Mouse (Mus musculus) c-Kit-negative CD71-positive TER-119-positive erythroid progenitor cells, embryonic 14.5 days (primary cell): Measurements from ENCODE around the gene Tead1.

Experiments
- DNase-seq: peaks from one replicate; pipeline ENCODE4 v3.0.0-alpha.2; 2013; ENCODE audit warnings: low read depth, low spot score

The Tead1 gene

GRCm38 (mm10) chr7:112813731-112814306 is 134.7 kb downstream of the Tead1 start:
- no peak for DNase-seq

GRCm38 (mm10) chr7:112816016-112816415 is 136.9 kb downstream of the Tead1 start:
- DNase-seq = no peak

- DNase-seq = no peak
Measured at GRCm38 (mm10) chr7:112819833-112820232, 140.7 kb downstream of the Tead1 start.

- no peak for DNase-seq
Measured at GRCm38 (mm10) chr7:112822879-112823278, 143.8 kb downstream of the Tead1 start.

GRCm38 (mm10) chr7:112823621-112824020 is 144.5 kb downstream of the Tead1 start:
- no peak for DNase-seq

GRCm38 (mm10) chr7:112825339-112825781 is 146.2 kb downstream of the Tead1 start:
- DNase-seq = no peak

GRCm38 (mm10) chr7:112826114-112826911 is 147.2 kb downstream of the Tead1 start:
- no peak for DNase-seq

GRCm38 (mm10) chr7:112828016-112828695 is 149.0 kb downstream of the Tead1 start:
- DNase-seq = no peak

GRCm38 (mm10) chr7:112828696-112829022 is 149.5 kb downstream of the Tead1 start:
- no peak for DNase-seq

- DNase-seq = no peak
Measured at GRCm38 (mm10) chr7:112830946-112831345, 151.8 kb downstream of the Tead1 start.

- no peak for DNase-seq
Measured at GRCm38 (mm10) chr7:112831446-112831845, 152.3 kb downstream of the Tead1 start.

- no peak for DNase-seq
Measured at GRCm38 (mm10) chr7:112833132-112833531, 154.0 kb downstream of the Tead1 start.

GRCm38 (mm10) chr7:112836076-112836475 is 157.0 kb downstream of the Tead1 start:
- no peak for DNase-seq

- DNase-seq = no peak
Measured at GRCm38 (mm10) chr7:112838131-112838530, 159.0 kb downstream of the Tead1 start.

- DNase-seq = no peak
Measured at GRCm38 (mm10) chr7:112840351-112840750, 161.2 kb downstream of the Tead1 start.

- no peak for DNase-seq
Measured at GRCm38 (mm10) chr7:112840890-112841289, 161.8 kb downstream of the Tead1 start.

GRCm38 (mm10) chr7:112841484-112841883 is 162.4 kb downstream of the Tead1 start:
- no peak for DNase-seq

GRCm38 (mm10) chr7:112841886-112842285 is 162.8 kb downstream of the Tead1 start:
- no peak for DNase-seq

- no peak for DNase-seq
Measured at GRCm38 (mm10) chr7:112851281-112851744, 172.2 kb downstream of the Tead1 start.

- no peak for DNase-seq
Measured at GRCm38 (mm10) chr7:112852149-112852839, 173.2 kb downstream of the Tead1 start.

GRCm38 (mm10) chr7:112853857-112854256 is 174.7 kb downstream of the Tead1 start:
- no peak for DNase-seq

GRCm38 (mm10) chr7:112854516-112854915 is 175.4 kb downstream of the Tead1 start:
- DNase-seq = no peak
